Mouse (Mus musculus) midbrain, embryonic 13.5 days (tissue): ENCODE results near the gene Copz1. TPM values are rescaled to one million over a fixed set of nuclear protein-coding genes. Genes with fewer than 3 reads are reported as not detected.
"Not testable (repeated sequence)": the region's sequence is repeated elsewhere in the genome, so short reads cannot be mapped to it uniquely, and the experiment has no call there.

Experiments used
- ATAC-seq: fragments of 200-750 bp; cut with Nextera tagmentation; 2 replicates; pipeline ENCODE4 v1.8.0; 2017; ENCODE audit warnings: mild to moderate bottlenecking, moderate TSS enrichment, moderate library complexity
- H3K27ac ChIP-seq: fragments of 300-500 bp; sonication (generic); 2 replicates; pipeline ENCODE4 v1.5.1; 2015; ENCODE audit warnings: inconsistent platforms, mild to moderate bottlenecking, moderate library complexity
- H3K27me3 ChIP-seq: fragments of 300-500 bp; sonication (generic); 2 replicates; pipeline ENCODE4 v1.6.1; 2015; ENCODE audit warnings: mild to moderate bottlenecking, inconsistent platforms
- H3K36me3 ChIP-seq: fragments of 300-500 bp; sonication (generic); 2 replicates; pipeline ENCODE4 v1.6.1; 2015; ENCODE audit warnings: mild to moderate bottlenecking, inconsistent platforms
- H3K4me1 ChIP-seq: fragments of 300-500 bp; sonication (generic); replicated peaks from 2 replicates; pipeline ENCODE4 v1.6.1; 2015; ENCODE audit warnings: inconsistent platforms
- H3K4me2 ChIP-seq: fragments of 300-500 bp; sonication (generic); replicated peaks from 2 replicates; pipeline ENCODE4 v1.6.1; 2015; ENCODE audit warnings: moderate library complexity, mild to moderate bottlenecking, inconsistent platforms
- H3K4me3 ChIP-seq: fragments of 300-500 bp; sonication (generic); replicated peaks from 2 replicates; pipeline ENCODE4 v1.5.1; 2015; ENCODE audit warnings: mild to moderate bottlenecking, inconsistent platforms
- H3K9ac ChIP-seq: fragments of 300-500 bp; sonication (generic); replicated peaks from 2 replicates; pipeline ENCODE4 v1.6.1; 2015; ENCODE audit warnings: mild to moderate bottlenecking, inconsistent platforms
- H3K9me3 ChIP-seq: fragments of 300-500 bp; sonication (generic); 2 replicates; pipeline ENCODE4 v1.6.1; 2016; ENCODE audit warnings: mild to moderate bottlenecking, inconsistent platforms
- WGBS: fragments of 180-500 bp; shearing (Covaris S2); methylation state at CpG from one replicate; pipeline ENCODE4 v1.1.7; 2015; 5-methylcytosine and 5-hydroxymethylcytosine counted together
- polyA plus RNA-seq: library from polyadenylated mRNA; unstranded; fragments of >200 nt; fragmentation: Nextera tagmentation; extraction: Ambion mirVana; gene quantifications from 2 replicates; pipeline ENCODE4 v1.2.1, GENCODE M21; 2015

Gene Copz1
- polyA plus RNA-seq, 1 experiment from 2014 or later: 218 TPM

- peaks cover 13% of the 10 kb centered on the region; the same call in 1 of the 2 replicates for H3K27me3 ChIP-seq
- H3K36me3 ChIP-seq: no peaks in the 10 kb centered on the region
- peak overlapping the region; percentile 66 for H3K4me2 ChIP-seq
- peak overlapping the region; percentile 38 for H3K4me3 ChIP-seq
- no peak overlapping the region for H3K27ac ChIP-seq
- peak overlapping the region; percentile 59 for H3K9ac ChIP-seq
- under 1% methylated on average over 25 of the region's 25 CpGs for whole genome bisulfite sequencing
- H3K9me3 ChIP-seq: no peaks in the 10 kb centered on the region
- H3K4me1 ChIP-seq: peaks cover 16% of the 10 kb centered on the region
- ATAC-seq: peak; percentile 80
Measured at GRCm38 (mm10) chr15:103255169-103255568, 17.3 kb upstream of the Copz1 start.

- Histone ChIP-seq H3K36me3 (no peaks in the 10 kb centered on the region), H3K27ac (no peak overlapping the region), H3K27me3 (peaks cover 13% of the 10 kb centered on the region; the same call in 1 of the 2 replicates), H3K9ac (no peak overlapping the region), H3K4me1 (peaks cover 16% of the 10 kb centered on the region), H3K9me3 (no peaks in the 10 kb centered on the region), H3K4me3 (no peak overlapping the region), H3K4me2 (no peak overlapping the region)
- no peak for ATAC-seq
- 90% methylated on average over 6 of the region's 6 CpGs for whole genome bisulfite sequencing
Measured at GRCm38 (mm10) chr15:103256210-103256986, 16.1 kb upstream of the Copz1 start.

GRCm38 (mm10) chr15:103257790-103258728, 14.5 kb upstream of the Copz1 start, which contains the start of gene Nfe2:
TSS of gene Nfe2 (minus strand) at chr15:103258403.
- Histone ChIP-seq H3K4me1 (peaks cover 16% of the 10 kb centered on the region), H3K4me2 (peak within 1 kb of the TSS; percentile 20), H3K9me3 (no peaks in the 10 kb centered on the region), H3K4me3 (no peak within 1 kb of the TSS), H3K27me3 (peaks cover 13% of the 10 kb centered on the region; the same call in 1 of the 2 replicates), H3K9ac (peak within 1 kb of the TSS; percentile 36; the same call in 1 of the 2 replicates), H3K27ac (no peak within 1 kb of the TSS), H3K36me3 (no peaks in the 10 kb centered on the region)
- 18% methylated on average over 15 of the region's 15 CpGs for WGBS
- 0 out of 2 replicates have a peak, but pooled peaks have one; percentile 37 for ATAC-seq

GRCm38 (mm10) chr15:103259162-103259561, 13.4 kb upstream of the Copz1 start:
- peaks cover 13% of the 10 kb centered on the region; the same call in 1 of the 2 replicates for H3K27me3 ChIP-seq
- no peak overlapping the region for H3K9ac ChIP-seq
- peaks cover 16% of the 10 kb centered on the region for H3K4me1 ChIP-seq
- H3K9me3 ChIP-seq: no peaks in the 10 kb centered on the region
- H3K27ac ChIP-seq: no peak overlapping the region
- no peak overlapping the region for H3K4me3 ChIP-seq
- WGBS: 85% methylated on average over 5 of the region's 5 CpGs
- no peak for ATAC-seq
- H3K36me3 ChIP-seq: no peaks in the 10 kb centered on the region
- H3K4me2 ChIP-seq: no peak overlapping the region

- ATAC-seq: no peak
- 86% methylated on average over 1 of the region's 1 CpGs for WGBS
Measured at GRCm38 (mm10) chr15:103259989-103260388, 12.5 kb upstream of the Copz1 start.

GRCm38 (mm10) chr15:103264794-103265193, 7.7 kb upstream of the Copz1 start:
- Histone ChIP-seq H3K4me1 (no peaks in the 10 kb centered on the region), H3K36me3 (no peaks in the 10 kb centered on the region), H3K4me2 (no peak overlapping the region), H3K27me3 (0 out of 2 replicates have a peak, but pooled peaks cover 7% of the 10 kb centered on the region), H3K4me3 (no peak overlapping the region), H3K9me3 (no peaks in the 10 kb centered on the region), H3K9ac (no peak overlapping the region), H3K27ac (no peak overlapping the region)
- ATAC-seq: no peak
- 93% methylated on average over 2 of the region's 2 CpGs for WGBS

More at GRCm38 (mm10) chr15:103259989-103260388, 12.5 kb upstream of the Copz1 start:
- H3K9me3 ChIP-seq: no peaks in the 10 kb centered on the region
- H3K36me3 ChIP-seq: no peaks in the 10 kb centered on the region
- H3K4me2 ChIP-seq: no peak overlapping the region
- H3K4me1 ChIP-seq: peaks cover 12% of the 10 kb centered on the region
- no peak overlapping the region for H3K9ac ChIP-seq
- H3K4me3 ChIP-seq: no peak overlapping the region
- H3K27me3 ChIP-seq: peaks cover 9% of the 10 kb centered on the region; the same call in 1 of the 2 replicates
- no peak overlapping the region for H3K27ac ChIP-seq

- Histone ChIP-seq H3K9me3 (no peaks in the 10 kb centered on the region), H3K27me3 (0 out of 2 replicates have a peak, but pooled peaks cover 7% of the 10 kb centered on the region), H3K4me1 (peaks cover 8% of the 10 kb centered on the region), H3K4me2 (no peak overlapping the region), H3K36me3 (no peaks in the 10 kb centered on the region), H3K4me3 (no peak overlapping the region), H3K27ac (no peak overlapping the region), H3K9ac (no peak overlapping the region)
- ATAC-seq: no peak
- WGBS: 85% methylated on average over 4 of the region's 4 CpGs
Measured at GRCm38 (mm10) chr15:103268903-103269302, 3.6 kb upstream of the Copz1 start.

- not testable (repeated sequence) for H3K4me2 ChIP-seq, H3K27me3 ChIP-seq, H3K9ac ChIP-seq, H3K27ac ChIP-seq, H3K9me3 ChIP-seq, H3K4me3 ChIP-seq, ATAC-seq, H3K36me3 ChIP-seq
- H3K4me1 ChIP-seq: peaks cover 20% of the 10 kb centered on the region
- WGBS: 91% methylated on average over 3 of the region's 3 CpGs
Measured at GRCm38 (mm10) chr15:103275943-103276342, 3.4 kb downstream of the Copz1 start.

GRCm38 (mm10) chr15:103277949-103278348, 5.4 kb downstream of the Copz1 start:
- WGBS: 73% methylated on average over 7 of the region's 7 CpGs
- ATAC-seq: no peak
- Histone ChIP-seq H3K4me1 (peaks cover 20% of the 10 kb centered on the region), H3K4me3 (no peak overlapping the region), H3K4me2 (no peak overlapping the region), H3K27ac (no peak overlapping the region), H3K27me3 (no peaks in the 10 kb centered on the region), H3K9me3 (no peaks in the 10 kb centered on the region), H3K36me3 (no peaks in the 10 kb centered on the region), H3K9ac (peak overlapping the region; percentile 11)

- no peak overlapping the region for H3K9ac ChIP-seq
- no peak overlapping the region for H3K4me2 ChIP-seq
- H3K9me3 ChIP-seq: no peaks in the 10 kb centered on the region
- no peaks in the 10 kb centered on the region for H3K27me3 ChIP-seq
- no peak overlapping the region for H3K27ac ChIP-seq
- ATAC-seq: no peak
- no peak overlapping the region for H3K4me3 ChIP-seq
- peaks cover 6% of the 10 kb centered on the region for H3K4me1 ChIP-seq
- WGBS: 65% methylated on average over 3 of the region's 3 CpGs
- no peaks in the 10 kb centered on the region for H3K36me3 ChIP-seq
Measured at GRCm38 (mm10) chr15:103279750-103280149, 7.2 kb downstream of the Copz1 start.

GRCm38 (mm10) chr15:103280817-103281464, 8.4 kb downstream of the Copz1 start:
- H3K4me2 ChIP-seq: no peak overlapping the region
- H3K36me3 ChIP-seq: no peaks in the 10 kb centered on the region
- WGBS: 79% methylated on average over 3 of the region's 3 CpGs
- H3K27ac ChIP-seq: no peak overlapping the region
- no peak overlapping the region for H3K9ac ChIP-seq
- no peaks in the 10 kb centered on the region for H3K27me3 ChIP-seq
- H3K4me3 ChIP-seq: no peak overlapping the region
- H3K4me1 ChIP-seq: peaks cover 13% of the 10 kb centered on the region
- no peak for ATAC-seq
- H3K9me3 ChIP-seq: no peaks in the 10 kb centered on the region
